ENCODE assay signal across 8 mouse cellular contexts in the genomic region with DNA sequence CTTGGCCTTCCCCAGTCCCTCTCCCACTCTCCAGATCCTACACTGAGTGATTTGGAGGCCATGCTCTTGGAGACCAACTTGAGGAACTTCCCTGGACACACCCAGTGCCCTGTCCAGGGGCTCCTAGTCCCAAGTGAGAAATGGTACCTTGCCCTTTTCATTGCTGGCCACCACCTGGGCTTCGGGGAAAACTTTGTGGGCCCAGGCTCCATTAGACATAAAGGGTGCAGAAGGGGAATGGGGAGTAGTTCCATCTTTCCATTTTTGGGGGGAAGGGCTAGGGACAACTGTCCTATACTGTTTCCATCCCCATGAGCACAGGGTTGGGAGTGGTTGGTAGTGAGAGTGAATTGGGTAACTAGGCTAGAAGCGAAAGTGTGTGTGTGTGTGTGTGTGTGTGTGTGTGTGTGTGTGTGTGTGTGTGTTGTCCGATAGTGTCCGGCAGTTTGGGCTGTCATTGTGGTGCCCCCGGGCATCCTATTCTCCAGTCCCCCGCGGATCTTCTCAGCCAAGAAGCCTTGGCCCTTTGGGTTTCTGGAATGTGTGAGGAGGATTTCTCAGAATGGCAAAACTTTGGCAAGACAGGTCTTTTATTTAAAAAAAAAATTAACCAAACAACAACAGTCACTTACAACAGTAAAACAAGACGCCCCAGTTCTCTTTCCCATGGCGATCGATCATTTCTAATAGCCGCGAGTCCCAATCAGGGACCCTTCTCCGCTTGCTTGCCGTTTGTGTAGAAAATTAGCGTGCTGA. TPM values are rescaled to one million over a fixed set of nuclear protein-coding genes. Genes with fewer than 3 reads are reported as not detected.
DNase-seq lines count a peak whose midpoint lies in the region; ATAC-seq and TF ChIP-seq lines count a peak whose summit lies in the region.

No protein-coding gene starts in this region.

- H3K4me1 ChIP-seq in lung, postnatal 0 days (ENCODE audit: insufficient read depth, low read depth, low read length) = no peaks in the 10 kb centered on the region
- H3K4me1 ChIP-seq in embryonic facial prominence, embryonic 12.5 days = peaks cover 32% of the 10 kb centered on the region

- no peak for TF ChIP-seq EP300 in lung, postnatal 0 days (IDR thresholded peaks at IDR 0.05)

- H3K36me3 ChIP-seq in lung, postnatal 0 days (ENCODE audit: insufficient read depth, low read length) = no peaks in the 10 kb centered on the region
- H3K36me3 ChIP-seq in embryonic facial prominence, embryonic 12.5 days = peaks cover 5% of the 10 kb centered on the region; the same call in 1 of the 2 replicates

- H3K27me3 ChIP-seq in lung, postnatal 0 days (replicated peaks; ENCODE audit: insufficient read depth, low read length) = peaks cover 46% of the 10 kb centered on the region
- peaks cover 37% of the 10 kb centered on the region for H3K27me3 ChIP-seq in embryonic facial prominence, embryonic 12.5 days

- peak overlapping the region; percentile 48 for H3K4me2 ChIP-seq in lung, postnatal 0 days (replicated peaks; ENCODE audit: low read depth, low read length)
- peak overlapping the region; percentile 87 for H3K4me2 ChIP-seq in embryonic facial prominence, embryonic 12.5 days (replicated peaks)

- H3K27ac ChIP-seq in lung, postnatal 0 days (ENCODE audit: low read length) = no peak overlapping the region
- peak overlapping the region; percentile 70 for H3K27ac ChIP-seq in embryonic facial prominence, embryonic 12.5 days

- H3K4me3 ChIP-seq in lung, postnatal 0 days (ENCODE audit: low read depth, low read length) = peak overlapping the region; percentile 34
- H3K4me3 ChIP-seq in embryonic facial prominence, embryonic 12.5 days = peak overlapping the region; percentile 64

- no peak for DNase-seq in lung, postnatal 0 days (ENCODE audit: low spot score)
- DNase-seq in lung, postnatal 36 days = no peak
- DNase-seq in heart, postnatal 4 days = peak; percentile 18
- DNase-seq in lung, postnatal 10 days = peak; percentile 5
- DNase-seq in thymus, adult 18-20 months = no peak
- DNase-seq in left cerebral cortex, adult 11 months (ENCODE audit: low spot score) = no peak
- DNase-seq in left cerebral cortex, adult 9 months (ENCODE audit: low spot score in 2 of 2) = no peak

- WGBS in lung, postnatal 0 days = 6% methylated on average over 15 of the region's 15 CpGs
- under 1% methylated on average over 15 of the region's 15 CpGs for WGBS in embryonic facial prominence, embryonic 12.5 days

- TF ChIP-seq CTCF in lung, postnatal 0 days (IDR thresholded peaks at IDR 0.05) = no peak

- no peak overlapping the region for H3K9ac ChIP-seq in lung, postnatal 0 days (replicated peaks; ENCODE audit: low read depth)
- peak overlapping the region; percentile 67 for H3K9ac ChIP-seq in embryonic facial prominence, embryonic 12.5 days

- no peaks in the 10 kb centered on the region for H3K9me3 ChIP-seq in lung, postnatal 0 days (ENCODE audit: low read length)
- H3K9me3 ChIP-seq in embryonic facial prominence, embryonic 12.5 days = no peaks in the 10 kb centered on the region

- no peak for ATAC-seq in lung, postnatal 0 days
- ATAC-seq in embryonic facial prominence, embryonic 12.5 days (ENCODE audit: insufficient number of reproducible peaks, insufficient read depth, low FRiP score, low TSS enrichment) = no peak

RNA-seq across cellular contexts. Expression of a gene that starts 2.2 kb away (rescaled TPM):
- polyA plus RNA-seq in lung, postnatal 0 days (2015; fragmentation: Nextera tagmentation; extraction: Ambion mirVana) = 8.8 and 9.1 TPM in 2 replicates
- 66.2 and 76.0 TPM in 2 replicates for polyA plus RNA-seq in embryonic facial prominence, embryonic 12.5 days (2016; fragmentation: Nextera tagmentation; extraction: Ambion mirVana)
- total RNA-seq in heart, postnatal 4 days (2021) = 10 to 100 TPM; 27.2 to 31.0 TPM

Comparison
In these comparisons a context has a peak if more than half of its experiments do, and no peak if none do; other contexts are left out.
1. DNase-seq: peak in heart, postnatal 4 days (single experiment) and lung, postnatal 10 days (single experiment); none in lung, postnatal 0 days (single experiment), lung, postnatal 36 days (single experiment), thymus, adult 18-20 months (0 of 2), left cerebral cortex, adult 11 months (single experiment) and left cerebral cortex, adult 9 months (0 of 2).